ENCODE assay signal across 1 mouse cellular context in the genomic region with DNA sequence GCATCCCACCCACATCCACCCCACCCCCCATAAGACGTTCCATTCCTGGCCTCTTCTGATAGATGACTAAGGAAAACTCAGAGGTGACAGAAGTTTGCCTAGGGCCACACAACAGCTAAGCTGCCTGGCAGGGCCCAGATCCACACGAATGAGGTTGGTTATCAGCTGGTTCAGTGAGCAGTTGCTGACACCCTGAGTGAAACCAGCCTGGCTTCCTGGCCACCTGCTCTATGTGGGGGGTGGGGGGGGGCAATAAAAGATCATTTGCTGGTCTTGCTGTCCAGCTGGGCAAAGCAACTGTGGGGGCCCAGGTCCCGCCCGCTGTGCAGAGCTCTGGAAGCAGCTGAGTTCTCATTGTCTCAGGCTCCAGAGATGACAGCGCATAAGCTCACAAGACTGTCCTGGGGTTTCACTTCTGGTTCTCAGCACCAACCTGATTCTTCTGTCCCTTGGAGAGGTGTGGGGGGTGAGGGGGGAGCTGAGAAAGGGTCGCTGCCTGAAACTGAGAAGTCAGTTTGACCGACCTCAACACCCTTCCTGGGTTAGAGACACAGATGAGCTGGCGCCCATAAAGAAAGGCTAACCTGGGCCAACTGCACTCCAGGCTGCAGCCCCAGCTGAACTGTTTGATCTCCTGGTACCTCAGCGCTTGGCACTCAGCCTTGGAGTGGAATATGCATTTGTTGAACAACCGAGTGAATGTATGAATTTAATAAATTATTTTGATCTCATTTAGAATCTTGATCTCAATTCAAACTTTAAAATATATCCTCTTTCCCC.
TF ChIP-seq lines count a peak whose summit lies in the region.

No protein-coding gene starts in this region.

TF ChIP-seq in MEL, 35 proteins besides CTCF, POLR2A, EP300 and RAD21 (continued from another document):
- TF ChIP-seq TAL1 (IDR thresholded peaks at IDR 0.05; ENCODE audit: low read length) (peak; percentile 67), GABPA (IDR thresholded peaks at IDR 0.05; ENCODE audit: low read depth, low read length) (0 out of 2 replicates have a peak, but pooled peaks have one; percentile 51), MAFK (IDR thresholded peaks at IDR 0.05; ENCODE audit: borderline replicate concordance, low read depth, low read length) (peak; percentile 63; the same call in 1 of the 2 replicates)
